Mouse (Mus musculus) left cerebral cortex, postnatal 10 days (tissue): ENCODE data around the gene Cst6. TPM values are rescaled to one million over a fixed set of nuclear protein-coding genes. Genes with fewer than 3 reads are reported as not detected.

Experiments used
- DNase-seq, 2 experiments: peaks; one replicate each; pipeline ENCODE4 v3.0.0; 2021 to 2022; ENCODE audit warnings: low spot score in 2 of 2, mixed read lengths in 1 of 2; ENCODE audit errors: extremely low spot score in 1 of 2
- intact Hi-C: fragments of 180-260 bp; cut with DNase I; formaldehyde crosslinking; loops from one replicate; pipeline ENCODE4 v1.15.1; 2025
- total RNA-seq, 2 experiments: library from RNA; stranded (reverse); gene quantifications; 2 replicates each; pipeline ENCODE4 v1.2.3; 2021

The Cst6 gene
- total RNA-seq, 2 experiments from 2014 or later, result 10.4 to 13.8 TPM

DNA sequence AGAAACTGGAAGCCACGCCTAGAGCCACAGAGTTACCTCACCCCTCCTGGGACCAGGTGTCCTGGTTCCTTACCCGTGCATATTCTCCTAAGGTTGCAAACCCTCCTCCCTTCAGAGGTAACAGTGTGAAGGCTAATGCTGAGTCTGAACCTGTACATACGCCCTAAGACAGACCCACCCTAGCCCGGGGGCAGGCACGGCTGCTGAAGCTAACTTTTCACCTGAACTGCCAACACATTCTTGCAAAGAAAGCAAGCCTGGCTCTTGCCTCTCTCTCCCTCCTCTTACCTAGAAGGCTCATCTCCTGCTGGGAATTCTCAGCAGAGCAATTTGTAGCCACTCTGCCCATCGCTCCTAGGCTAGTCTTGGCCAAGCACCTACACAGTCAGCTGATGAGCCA, 48.8 kb downstream of the Cst6 start:
- no peak for DNase-seq
- intact Hi-C loops, result loop anchor here (10.0 kb wide), 1 partner anchor 54 kb away; no protein-coding TSS in a partner anchor

DNA sequence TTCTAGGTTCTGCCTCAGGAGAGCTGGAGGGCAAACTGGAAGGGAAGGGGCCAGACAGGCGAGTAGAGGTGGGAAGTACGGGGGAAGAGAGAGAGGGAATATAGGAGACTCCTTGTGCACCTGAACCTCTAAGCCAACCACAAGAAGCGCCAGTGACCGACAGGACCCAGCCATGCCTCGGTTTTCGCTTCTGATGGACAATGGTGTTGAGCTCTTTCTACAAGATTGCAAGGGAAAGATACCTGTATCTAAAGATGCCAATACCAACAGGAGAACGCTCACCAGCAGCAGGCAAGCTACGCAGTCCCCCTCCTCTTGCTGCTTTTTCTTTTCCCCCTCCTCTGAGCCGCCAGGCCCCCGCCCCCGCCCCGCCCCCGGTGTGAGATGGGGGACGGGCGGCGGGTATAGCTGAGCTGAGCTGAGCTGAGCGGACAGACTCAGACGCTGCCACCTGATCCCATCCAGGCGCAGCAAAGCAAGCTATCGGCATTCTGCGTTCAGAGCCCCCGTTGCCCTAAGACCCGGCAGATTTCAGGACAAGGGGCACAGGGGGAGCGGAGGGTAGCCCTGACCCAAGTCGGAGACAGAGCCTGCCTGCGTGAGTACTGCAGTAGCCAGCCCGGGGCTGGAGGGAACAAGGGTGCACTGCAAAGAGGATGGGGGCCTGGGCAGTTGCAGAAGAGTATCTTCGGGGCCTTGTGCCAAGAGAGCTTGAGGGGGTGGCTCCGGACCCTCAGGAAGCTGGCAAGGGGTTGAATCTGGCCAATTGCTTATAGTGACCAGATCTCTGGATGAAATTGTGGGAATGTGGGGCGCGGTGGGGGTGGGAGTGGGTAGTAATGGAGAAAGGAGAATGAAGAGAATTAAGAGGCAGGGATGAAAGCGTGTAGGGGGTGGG, 51.2 kb downstream of the Cst6 start, which contains the start of gene Gal3st3:
Gal3st3 (plus strand) TSS at position 429 of the 898 bp plus-strand sequence.
- peak in 1 of 2 experiments; percentile 56 for DNase-seq
- intact Hi-C loops, result no loop called here

- intact Hi-C loops, result no loop called here
- DNase-seq, result peak in 1 of 2 experiments; percentile 44
Measured at GRCm38 (mm10) chr19:5296630-5297029, 52.7 kb downstream of the Cst6 start.

GRCm38 (mm10) chr19:5295736-5296075, 53.7 kb downstream of the Cst6 start:
- no peak for DNase-seq
- intact Hi-C loops, result no loop called here

GRCm38 (mm10) chr19:5294972-5295735, 54.2 kb downstream of the Cst6 start, which contains the start of gene Sf3b2:
TSS of gene Sf3b2 (minus strand) at chr19:5295455.
- intact Hi-C loops, result no loop called here
- DNase-seq, result peak; percentile 99

Other genes starting within 250 kb of the Cst6 start
- gene Rab1b, start 242.5 kb downstream of the Cst6 start, total RNA-seq, result 100 to 1,000 TPM; 167 to 168 TPM
- 100 to 1,000 TPM; 186 to 195 TPM for gene Klc2, start 231.0 kb downstream of the Cst6 start, total RNA-seq
- 10 to 100 TPM; 77.2 to 77.9 TPM for gene Pacs1, start 76.5 kb downstream of the Cst6 start, total RNA-seq
- 100 to 1,000 TPM; 185 to 193 TPM for gene Sf3b2, start 54.1 kb downstream of the Cst6 start, total RNA-seq
- gene Gal3st3, start 51.2 kb downstream of the Cst6 start, total RNA-seq, result 10 to 100 TPM; 84.1 to 90.3 TPM
- gene Catsper1, start 13.8 kb downstream of the Cst6 start, total RNA-seq, result not detected
- gene Eif1ad, start 17.2 kb upstream of the Cst6 start, total RNA-seq, result 10 to 100 TPM; 30.0 to 31.0 TPM
- 100 to 1,000 TPM; 113 to 124 TPM for gene Banf1, start 17.6 kb upstream of the Cst6 start, total RNA-seq
- 10 to 100 TPM; 80.1 to 97.5 TPM for gene Sart1, start 39.1 kb upstream of the Cst6 start, total RNA-seq
- gene Tsga10ip, start 53.0 kb upstream of the Cst6 start, total RNA-seq, result not detected
- 100 to 1,000 TPM; 188 to 190 TPM for gene Drap1, start 75.4 kb upstream of the Cst6 start, total RNA-seq
- 10 to 100 TPM; 60.0 to 65.6 TPM for gene AI837181, start 75.6 kb upstream of the Cst6 start, total RNA-seq
- not detected for gene Fosl1, start 98.0 kb upstream of the Cst6 start, total RNA-seq
- gene Ccdc85b, start 108.3 kb upstream of the Cst6 start, total RNA-seq, result 10 to 100 TPM; 21.9 to 24.0 TPM
- 10 to 100 TPM; 89.9 to 90.4 TPM for gene Fibp, start 111.0 kb upstream of the Cst6 start, total RNA-seq
- gene Ctsw, start 118.9 kb upstream of the Cst6 start, total RNA-seq, result 1 to 10 TPM; 2.5 to 4.9 TPM
- 10 to 100 TPM; 18.3 to 18.6 TPM for gene Efemp2, start 124.4 kb upstream of the Cst6 start, total RNA-seq
- gene Mus81, start 138.8 kb upstream of the Cst6 start, total RNA-seq, result 10 to 100 TPM; 32.2 to 33.3 TPM
- gene Cfl1, start 140.9 kb upstream of the Cst6 start, total RNA-seq, result 1,000 to 10,000 TPM; 1,943 to 1,967 TPM
- 1 to 10 TPM; 4.8 to 5.4 TPM for gene 1700020D05Rik, start 154.2 kb upstream of the Cst6 start, total RNA-seq
- 10 to 100 TPM; 76.9 to 77.8 TPM for gene Snx32, start 161.0 kb upstream of the Cst6 start, total RNA-seq
- not detected for gene Ovol1, start 211.1 kb upstream of the Cst6 start, total RNA-seq
- 1 to 10 TPM; 8.3 to 9.2 TPM for gene Ap5b1, start 218.5 kb upstream of the Cst6 start, total RNA-seq